Mouse (Mus musculus): ENCODE results near the gene Npy. TPM values are rescaled to one million over a fixed set of nuclear protein-coding genes. Genes with fewer than 3 reads are reported as not detected.

The Npy gene
- total RNA-seq, 1 experiment from 2014 or later, result not detected

DNA sequence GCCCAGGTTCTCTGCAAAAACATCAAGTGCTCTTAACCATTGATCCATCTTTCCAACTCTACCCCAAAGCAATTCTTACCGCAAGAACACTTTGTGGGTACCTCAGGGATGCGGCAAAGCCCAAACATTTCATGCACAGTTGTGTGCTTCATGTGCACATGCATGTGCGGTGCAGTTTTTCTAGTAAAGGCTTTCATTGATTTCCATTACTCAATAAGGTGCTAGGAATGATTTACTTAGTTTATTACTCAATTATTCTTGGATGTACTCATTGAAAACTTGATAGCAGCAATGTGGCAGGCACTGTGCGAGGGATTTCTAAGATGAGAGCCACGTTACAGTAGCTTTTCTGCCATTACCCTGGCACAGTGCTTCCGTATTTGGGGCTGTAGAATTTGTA lies 48.6 kb downstream of the Npy start:
- no peak for ATAC-seq (replicated peaks in 1 of 2; ENCODE audit: insufficient read depth in 1 of 2, low FRiP score in 2 of 2, low TSS enrichment in 1 of 2, low read depth in 1 of 2, poor library complexity in 2 of 2, severe bottlenecking in 2 of 2)

DNA sequence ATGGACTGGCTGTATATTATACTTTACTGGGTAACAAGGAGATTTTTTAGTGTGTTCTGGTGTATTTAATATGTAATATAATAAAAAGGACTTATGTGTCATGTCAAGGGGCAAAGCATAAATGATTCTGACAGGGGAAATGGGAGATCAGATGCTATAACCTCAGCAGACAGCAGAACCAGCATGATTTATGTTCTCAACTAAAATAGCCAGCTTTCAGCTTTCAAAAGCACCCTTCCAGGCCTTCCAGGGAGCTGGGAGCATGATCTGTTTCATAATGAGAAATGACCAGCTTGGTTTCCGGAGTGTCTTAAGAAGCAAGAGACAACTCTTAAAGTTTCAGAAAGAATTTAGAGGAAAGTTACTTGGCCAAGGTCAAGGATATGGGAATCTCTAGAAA lies 51.0 kb downstream of the Npy start:
- no peak for ATAC-seq (replicated peaks in 1 of 2; ENCODE audit: insufficient read depth in 1 of 2, low FRiP score in 2 of 2, low TSS enrichment in 1 of 2, low read depth in 1 of 2, poor library complexity in 2 of 2, severe bottlenecking in 2 of 2)

DNA sequence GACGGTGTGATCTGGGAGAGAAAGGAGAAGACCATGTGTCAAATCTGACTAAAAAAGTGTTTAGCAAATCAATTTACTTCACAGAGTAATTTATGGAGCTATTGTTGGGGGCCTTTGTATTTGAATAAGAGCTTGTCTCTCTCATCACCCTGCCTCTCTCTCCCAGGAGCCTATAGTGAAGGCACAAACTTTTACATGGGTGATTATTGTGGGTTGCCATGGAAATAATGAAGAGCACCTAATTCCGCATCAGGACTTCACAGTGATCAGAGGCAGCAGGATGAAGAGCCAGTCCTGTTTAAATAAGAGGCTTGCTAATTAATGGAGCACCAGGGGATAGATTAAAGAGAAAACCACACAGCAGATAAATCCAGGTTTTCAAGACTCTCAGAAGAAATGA lies 52.6 kb downstream of the Npy start:
- ATAC-seq (replicated peaks in 1 of 2; ENCODE audit: insufficient read depth in 1 of 2, low FRiP score in 2 of 2, low TSS enrichment in 1 of 2, low read depth in 1 of 2, poor library complexity in 2 of 2, severe bottlenecking in 2 of 2), result no peak

DNA sequence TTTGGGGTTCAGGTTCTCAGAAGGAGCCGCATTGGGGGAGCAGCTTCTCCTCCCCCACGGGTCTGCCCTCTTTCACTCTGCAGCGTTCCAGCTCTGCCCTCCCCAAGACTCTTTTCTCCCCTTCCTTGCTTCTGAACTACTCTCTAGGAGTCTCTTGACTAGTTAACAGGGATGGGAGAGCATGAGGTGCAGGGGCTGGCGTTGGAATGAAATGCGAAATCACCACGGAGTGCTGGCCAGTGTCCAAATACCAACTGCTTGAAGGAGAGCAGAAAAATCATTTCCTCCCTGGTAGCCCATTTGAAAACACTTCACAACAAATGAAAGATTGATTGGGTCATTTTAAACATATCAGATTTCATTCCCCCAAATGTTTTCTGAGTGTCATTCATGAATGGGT lies 53.3 kb downstream of the Npy start:
- ATAC-seq (replicated peaks in 1 of 2; ENCODE audit: insufficient read depth in 1 of 2, low FRiP score in 2 of 2, low TSS enrichment in 1 of 2, low read depth in 1 of 2, poor library complexity in 2 of 2, severe bottlenecking in 2 of 2), result no peak

Measured in hematopoietic stem cell, adult 5-6 weeks (primary cell).